Mouse (Mus musculus): Measurements from ENCODE around the gene Sympk.
"Not testable (repeated sequence)": the region's sequence is repeated elsewhere in the genome, so short reads cannot be mapped to it uniquely, and the experiment has no call there.

Gene Sympk

GRCm38 (mm10) chr7:19052345-19053135 is 28.4 kb downstream of the Sympk start:
- no peak for DNase-seq

GRCm38 (mm10) chr7:19053136-19053532 is 29.0 kb downstream of the Sympk start:
- DNase-seq: no peak

GRCm38 (mm10) chr7:19054047-19054776 is 30.0 kb downstream of the Sympk start, which contains the start of gene Rsph6a:
Rsph6a (plus strand) TSS chr7:19054690.
- peak; percentile 76 for DNase-seq

GRCm38 (mm10) chr7:19054777-19055076 is 30.6 kb downstream of the Sympk start:
- no peak for DNase-seq

- no peak for DNase-seq
Observed at GRCm38 (mm10) chr7:19055108-19055507, 30.9 kb downstream of the Sympk start.

- DNase-seq: no peak
Observed at GRCm38 (mm10) chr7:19057405-19057804, 33.2 kb downstream of the Sympk start.

- no peak for DNase-seq
Observed at GRCm38 (mm10) chr7:19065896-19066295, 41.7 kb downstream of the Sympk start.

- DNase-seq: no peak
Observed at GRCm38 (mm10) chr7:19067063-19067462, 42.9 kb downstream of the Sympk start.

- DNase-seq: no peak
Observed at GRCm38 (mm10) chr7:19067935-19068334, 43.8 kb downstream of the Sympk start.

- DNase-seq: peak; percentile 86
Observed at GRCm38 (mm10) chr7:19068707-19069106, 44.5 kb downstream of the Sympk start.

- DNase-seq: peak; percentile 37
Observed at GRCm38 (mm10) chr7:19069500-19069899, 45.3 kb downstream of the Sympk start.

- not testable (repeated sequence) for DNase-seq
Observed at GRCm38 (mm10) chr7:19071024-19071423, 46.8 kb downstream of the Sympk start.

GRCm38 (mm10) chr7:19073504-19073903 is 49.3 kb downstream of the Sympk start:
- peak; percentile 68 for DNase-seq

GRCm38 (mm10) chr7:19074494-19074893 is 50.3 kb downstream of the Sympk start:
- DNase-seq: no peak

- no peak for DNase-seq
Observed at GRCm38 (mm10) chr7:19075231-19075630, 51.1 kb downstream of the Sympk start.

GRCm38 (mm10) chr7:19075723-19076585 is 51.8 kb downstream of the Sympk start, which contains the start of gene Dmwd:
Dmwd (plus strand) TSS chr7:19076227.
- DNase-seq: peak; percentile 98

GRCm38 (mm10) chr7:19076586-19076991 is 52.4 kb downstream of the Sympk start:
- peak; percentile 60 for DNase-seq

- DNase-seq: no peak
Observed at GRCm38 (mm10) chr7:19077761-19078160, 53.6 kb downstream of the Sympk start.

GRCm38 (mm10) chr7:19078732-19079131 is 54.6 kb downstream of the Sympk start:
- DNase-seq: no peak

GRCm38 (mm10) chr7:19080451-19080950 is 56.3 kb downstream of the Sympk start:
- no peak for DNase-seq

- no peak for DNase-seq
Observed at GRCm38 (mm10) chr7:19082171-19082570, 58.0 kb downstream of the Sympk start.

GRCm38 (mm10) chr7:19083096-19083495 is 58.9 kb downstream of the Sympk start:
- peak; percentile 45 for DNase-seq

- peak; percentile 62 for DNase-seq
Observed at GRCm38 (mm10) chr7:19083701-19084100, 59.5 kb downstream of the Sympk start, which contains the start of gene Dmpk. Dmpk (plus strand) TSS chr7:19083849.
